In genomic region chr3:84090982-84091381, GRCm38 (mm10) we compare ENCODE assay signal across 9 mouse cellular contexts. TPM values are rescaled to one million over a fixed set of nuclear protein-coding genes. Genes with fewer than 3 reads are reported as not detected.
DNase-seq lines count a peak whose midpoint lies in the region; ATAC-seq lines count a peak whose summit lies in the region.
"Had no signal": no experiment of that assay in that cellular context is flagged by ENCODE, and none has a peak within 500 bp of the region (broad histone marks: within the 10 kb centered on the region; RNA-seq: fewer than 3 reads in every experiment).

No protein-coding gene starts in this region.

- H3K9me3 ChIP-seq in neural tube, embryonic 11.5 days (ENCODE audit: control insufficient read depth, low read length) = no peaks in the 10 kb centered on the region
- H3K9me3 ChIP-seq in neural tube, embryonic 15.5 days (replicated peaks) = no peaks in the 10 kb centered on the region
- H3K9me3 ChIP-seq in forebrain, embryonic 11.5 days (ENCODE audit: control insufficient read depth, low read length) = no peaks in the 10 kb centered on the region
- H3K9me3 ChIP-seq: megakaryocyte, embryonic 14.5 days had no signal

- no peak overlapping the region for H3K4me2 ChIP-seq in neural tube, embryonic 11.5 days (ENCODE audit: low read depth)
- H3K4me2 ChIP-seq in neural tube, embryonic 15.5 days = no peak overlapping the region
- H3K4me2 ChIP-seq in forebrain, embryonic 11.5 days (ENCODE audit: low read depth, low read length, severe bottlenecking) = no peak overlapping the region

- no peaks in the 10 kb centered on the region for H3K4me1 ChIP-seq in neural tube, embryonic 11.5 days (ENCODE audit: control insufficient read depth, insufficient read depth, low read length)
- no peaks in the 10 kb centered on the region for H3K4me1 ChIP-seq in neural tube, embryonic 15.5 days
- H3K4me1 ChIP-seq in forebrain, embryonic 11.5 days (replicated peaks; ENCODE audit: control insufficient read depth, insufficient read depth, low read length) = peaks cover 2% of the 10 kb centered on the region; the same call in 1 of the 2 replicates
- H3K4me1 ChIP-seq: megakaryocyte, embryonic 14.5 days had no signal

- H3K36me3 ChIP-seq in neural tube, embryonic 11.5 days (ENCODE audit: control insufficient read depth, insufficient read depth, low read length) = no peaks in the 10 kb centered on the region
- no peaks in the 10 kb centered on the region for H3K36me3 ChIP-seq in neural tube, embryonic 15.5 days
- H3K36me3 ChIP-seq in forebrain, embryonic 11.5 days (ENCODE audit: control insufficient read depth, insufficient read depth, low read length) = no peaks in the 10 kb centered on the region

- no peaks in the 10 kb centered on the region for H3K27me3 ChIP-seq in neural tube, embryonic 11.5 days (ENCODE audit: control insufficient read depth, insufficient read depth, low read length)
- no peaks in the 10 kb centered on the region for H3K27me3 ChIP-seq in neural tube, embryonic 15.5 days (replicated peaks)
- no peaks in the 10 kb centered on the region for H3K27me3 ChIP-seq in forebrain, embryonic 11.5 days (ENCODE audit: control insufficient read depth, insufficient read depth, low read length)
- H3K27me3 ChIP-seq: megakaryocyte, embryonic 14.5 days had no signal

- no peak overlapping the region for H3K27ac ChIP-seq in neural tube, embryonic 11.5 days (ENCODE audit: low read depth, low read length)
- H3K27ac ChIP-seq in neural tube, embryonic 15.5 days (replicated peaks) = no peak overlapping the region
- H3K27ac ChIP-seq in forebrain, embryonic 11.5 days (ENCODE audit: low read depth, low read length) = no peak overlapping the region

- peak; percentile 19 for DNase-seq in neural tube, embryonic 11.5 days (ENCODE audit: low spot score)
- DNase-seq in adrenal gland, postnatal 36 days = peak; percentile 44 to 62
- DNase-seq in kidney, adult 18-20 months = peak; percentile 22
- peak; percentile 57 for DNase-seq in lung, postnatal 36 days
- no peak for DNase-seq in urinary bladder, postnatal 4 days (ENCODE audit: low spot score in 2 of 2)
- DNase-seq in forebrain, embryonic 11.5 days (ENCODE audit: low spot score) = no peak

- 35% methylated on average over 2 of the region's 2 CpGs for WGBS in neural tube, embryonic 11.5 days
- WGBS in neural tube, embryonic 15.5 days = 37% methylated on average over 2 of the region's 2 CpGs
- 21% methylated on average over 2 of the region's 2 CpGs for WGBS in forebrain, embryonic 11.5 days

- no peak overlapping the region for H3K4me3 ChIP-seq in neural tube, embryonic 11.5 days (ENCODE audit: low read depth, low read length)
- no peak overlapping the region for H3K4me3 ChIP-seq in neural tube, embryonic 15.5 days (replicated peaks)
- no peak overlapping the region for H3K4me3 ChIP-seq in forebrain, embryonic 11.5 days (ENCODE audit: low read depth, low read length)
- H3K4me3 ChIP-seq: erythroblast, embryonic 14.5 days; megakaryocyte, embryonic 14.5 days had no signal

- ATAC-seq in neural tube, embryonic 11.5 days (ENCODE audit: insufficient read depth, low FRiP score, low TSS enrichment) = no peak
- no peak for ATAC-seq in neural tube, embryonic 15.5 days (ENCODE audit: low FRiP score)
- ATAC-seq in forebrain, embryonic 11.5 days (replicated peaks; ENCODE audit: low FRiP score) = no peak

- no peak overlapping the region for H3K9ac ChIP-seq in neural tube, embryonic 11.5 days (ENCODE audit: low read length)
- no peak overlapping the region for H3K9ac ChIP-seq in neural tube, embryonic 15.5 days (replicated peaks)
- H3K9ac ChIP-seq in forebrain, embryonic 11.5 days (ENCODE audit: low read length) = no peak overlapping the region

RNA-seq across cellular contexts. Expression of gene Tmem131l, which starts 51.0 kb away (rescaled TPM):
- 86.9 and 87.7 TPM in 2 replicates for polyA plus RNA-seq in neural tube, embryonic 11.5 days (2014; fragmentation: Nextera tagmentation; extraction: Ambion mirVana)
- 43.0 and 71.5 TPM in 2 replicates for polyA plus RNA-seq in neural tube, embryonic 15.5 days (2015; fragmentation: Nextera tagmentation; extraction: Ambion mirVana)
- 10 to 100 TPM; 32.6 to 34.5 TPM for total RNA-seq in adrenal gland, postnatal 36 days (2021)
- 96.0 and 99.2 TPM in 2 replicates for polyA plus RNA-seq in forebrain, embryonic 11.5 days (2014; fragmentation: Nextera tagmentation; extraction: Ambion mirVana)

Comparison
In these comparisons a context has a peak if more than half of its experiments do, and no peak if none do; other contexts are left out.
1. DNase-seq: peak in neural tube, embryonic 11.5 days (single experiment), adrenal gland, postnatal 36 days (2 of 2), kidney, adult 18-20 months (single experiment) and lung, postnatal 36 days (single experiment); none in urinary bladder, postnatal 4 days (0 of 2) and forebrain, embryonic 11.5 days (single experiment).